Mouse (Mus musculus) erythroblast, embryonic 14.5 days (primary cell): ENCODE results near the gene Wipf3.

Source experiments
- GATA1 ChIP-seq: IDR thresholded peaks from 2 replicates; pipeline ENCODE4 v1.6.1; 2012; ENCODE audit warnings: low read length, inconsistent platforms, mixed read lengths
- TAL1 ChIP-seq: IDR thresholded peaks from 3 replicates; pipeline ENCODE4 v1.6.1; 2012; ENCODE audit warnings: low read length, inconsistent platforms, mixed read lengths

- TF ChIP-seq GATA1, result no peak
- no peak for TF ChIP-seq TAL1
Measured at GRCm38 (mm10) chr6:54512256-54512655, 82.9 kb downstream of the Wipf3 start.
